Mouse (Mus musculus): ENCODE results near the gene Pla1a.

Pla1a gene

DNA sequence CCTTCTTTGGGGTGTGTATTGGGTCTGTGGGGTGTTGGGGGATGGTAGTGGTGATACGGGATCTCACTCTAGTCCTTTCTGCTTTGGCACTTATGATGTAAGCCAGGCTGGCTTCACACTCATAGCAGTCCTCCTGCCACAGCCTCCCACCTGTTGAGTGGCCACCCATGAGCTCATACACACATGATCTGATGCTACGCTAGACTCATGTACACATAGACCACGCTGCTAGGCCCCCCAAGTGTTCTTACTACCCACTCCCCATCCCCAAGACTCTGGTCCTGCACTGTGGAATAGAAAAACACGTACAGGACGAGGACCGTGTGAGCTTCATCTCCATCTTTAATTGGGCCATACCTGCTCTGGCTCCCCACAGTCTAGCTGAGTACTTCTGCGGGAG is 63.9 kb downstream of the Pla1a start:
- DNase-seq (ENCODE audit: extremely low spot score, low spot score) = no peak

DNA sequence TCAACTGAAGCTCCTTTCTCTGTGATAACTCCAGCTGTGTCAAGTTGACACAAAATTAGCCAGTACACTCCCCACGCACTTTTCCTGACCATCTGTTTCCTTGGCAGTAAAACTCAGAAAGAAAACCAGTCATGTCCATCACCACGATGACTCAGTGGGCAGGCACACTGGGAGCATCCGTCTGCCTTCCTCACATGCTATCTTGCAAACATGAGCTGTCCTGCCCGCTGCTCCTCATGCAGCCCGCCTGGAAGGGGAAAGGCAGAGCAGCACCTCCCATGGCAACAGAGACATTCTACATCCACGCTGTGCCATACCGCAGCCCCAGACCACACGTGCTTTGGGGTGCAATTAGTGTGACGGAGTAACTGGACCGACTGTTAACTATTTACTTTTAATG is 64.6 kb downstream of the Pla1a start:
- DNase-seq (ENCODE audit: extremely low spot score, low spot score) = no peak

DNA sequence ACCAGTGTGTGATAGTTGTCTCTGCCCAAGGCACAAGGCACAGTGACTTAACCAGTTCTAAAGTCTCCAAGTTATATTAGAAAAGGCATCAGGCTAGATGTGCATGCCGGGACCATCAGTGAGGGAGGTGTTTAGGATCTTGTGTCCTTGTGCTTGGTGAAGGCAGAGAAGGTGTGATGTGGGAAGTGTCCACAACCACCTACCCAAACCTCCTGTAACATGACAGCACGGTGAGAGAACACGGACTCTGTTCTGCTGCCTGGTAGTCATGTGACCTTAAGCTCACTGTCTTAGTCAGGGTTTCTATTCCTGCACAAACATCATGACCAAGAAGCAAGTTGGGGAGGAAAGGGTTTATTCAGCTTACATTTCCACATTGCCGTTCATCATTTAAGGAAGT is 66.7 kb downstream of the Pla1a start:
- no peak for DNase-seq (ENCODE audit: extremely low spot score, low spot score)

GRCm38 (mm10) chr16:38365390-38365789 is 67.6 kb downstream of the Pla1a start:
- DNase-seq (ENCODE audit: extremely low spot score, low spot score) = no peak

DNA sequence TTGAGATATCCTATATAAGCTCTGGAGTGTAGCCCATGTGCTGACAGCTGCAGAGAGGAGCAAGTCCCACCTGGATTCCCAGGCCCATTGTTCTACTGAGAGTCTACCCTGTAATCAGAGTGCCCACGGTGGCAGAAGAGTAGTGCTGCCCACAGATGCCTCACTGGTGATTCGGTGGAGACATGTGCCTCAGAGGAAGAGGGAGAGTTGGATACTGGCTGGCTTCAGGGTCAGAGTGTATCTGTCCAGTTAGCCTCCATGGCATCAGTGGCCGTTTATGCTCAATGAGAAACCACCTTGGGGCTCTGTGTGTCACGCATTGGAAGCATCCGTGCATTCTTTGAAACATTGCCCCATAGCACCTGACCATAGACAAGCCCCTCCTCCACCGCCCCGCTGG is 69.3 kb downstream of the Pla1a start:
- DNase-seq (ENCODE audit: extremely low spot score, low spot score) = no peak

DNA sequence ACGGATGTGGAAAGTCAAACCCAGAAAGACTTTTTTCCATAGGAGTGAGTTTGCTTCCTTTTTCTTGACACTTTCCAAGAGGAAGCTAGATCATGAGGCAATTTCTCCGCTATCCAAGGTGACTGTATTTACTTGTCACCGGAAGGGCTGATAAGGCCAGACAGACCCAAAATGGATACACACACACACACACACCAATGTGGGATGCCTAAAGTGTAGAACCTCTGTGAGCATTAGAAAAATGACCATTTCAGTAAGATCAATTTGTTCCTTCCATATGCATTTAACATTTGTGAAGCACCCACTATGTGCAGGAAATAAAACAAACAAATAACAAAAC is 69.7 kb downstream of the Pla1a start:
- DNase-seq (ENCODE audit: extremely low spot score, low spot score) = no peak

DNA sequence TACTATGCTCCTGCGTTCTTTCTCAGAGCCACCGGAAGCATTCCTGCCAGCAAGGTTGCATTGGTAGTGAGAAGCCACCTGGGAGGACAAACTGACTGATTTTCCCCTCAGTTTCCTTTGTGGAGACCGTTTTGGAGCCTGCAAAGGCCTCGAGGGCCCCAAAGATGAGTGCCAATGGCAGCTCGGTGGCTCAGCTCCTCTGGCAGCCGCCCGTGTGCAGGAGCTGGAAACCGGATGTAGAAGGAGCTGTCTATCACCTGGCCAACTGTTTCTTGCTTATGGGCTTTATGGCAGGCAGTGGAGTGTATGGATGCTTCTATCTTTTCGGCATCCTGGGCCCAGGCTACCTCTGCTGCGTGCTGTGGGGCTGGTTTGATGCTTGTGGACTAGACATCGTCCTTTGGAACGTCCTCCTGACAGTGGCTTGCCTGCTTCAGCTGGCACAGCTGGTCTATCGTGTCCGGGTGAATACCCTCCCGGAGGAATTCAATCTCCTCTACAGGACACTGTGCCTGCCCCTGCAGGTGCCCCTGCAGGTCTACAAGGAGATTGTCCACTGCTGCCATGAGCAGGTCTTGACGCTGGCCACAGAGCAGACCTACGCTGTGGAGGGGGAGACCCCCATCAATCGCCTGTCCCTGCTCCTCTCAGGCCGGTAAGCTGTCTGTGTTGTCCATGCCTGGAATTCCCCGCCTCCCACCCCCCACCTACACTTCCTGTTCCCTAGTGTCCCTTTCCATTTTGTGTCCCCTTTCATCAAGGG is 70.3 kb downstream of the Pla1a start:
- no peak for DNase-seq (ENCODE audit: extremely low spot score, low spot score)

DNA sequence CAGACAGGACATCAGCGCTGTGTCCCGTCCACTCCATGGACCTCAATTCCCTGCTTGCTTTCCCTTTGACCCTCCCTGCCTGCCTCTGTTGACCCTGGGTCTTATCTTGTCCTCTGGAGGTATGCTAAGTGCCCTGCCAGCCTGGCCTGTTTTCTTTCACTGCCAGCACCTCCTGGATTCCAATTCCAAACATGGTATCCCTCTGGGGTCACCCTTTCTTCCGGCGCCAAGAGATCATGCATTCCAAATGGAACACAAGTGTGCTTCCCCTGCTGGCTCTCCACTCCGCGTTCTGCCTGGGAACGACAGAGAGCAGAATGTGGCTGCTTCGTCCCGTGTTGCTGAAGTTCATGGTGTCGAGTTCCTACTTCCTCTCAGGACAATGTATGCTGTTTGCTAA is 71.0 kb downstream of the Pla1a start, which contains the start of gene Popdc2:
Popdc2 (plus strand) TSS at position 277 of the 400 bp plus-strand sequence.
- no peak for DNase-seq (ENCODE audit: extremely low spot score, low spot score)

DNA sequence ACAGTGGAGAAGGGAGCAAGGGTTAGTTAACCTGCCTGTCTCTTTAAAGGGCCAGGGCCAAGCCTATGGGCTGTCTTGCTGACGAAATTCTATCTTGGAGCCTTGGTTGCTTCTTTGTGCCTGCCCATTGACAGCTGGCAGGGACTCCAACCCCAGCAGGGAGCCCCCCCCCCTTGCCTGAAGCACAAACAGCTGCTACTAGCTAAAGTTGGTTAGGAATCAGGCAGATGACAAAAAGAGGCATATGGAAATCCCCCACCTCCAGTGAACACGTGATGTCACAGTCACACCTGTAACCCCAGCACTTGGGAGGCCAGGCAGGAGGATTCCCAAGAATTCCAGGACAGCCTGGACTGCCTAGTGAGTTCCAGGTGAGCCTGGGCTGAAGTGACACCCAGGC is 72.6 kb downstream of the Pla1a start:
- DNase-seq (ENCODE audit: extremely low spot score, low spot score) = no peak

DNA sequence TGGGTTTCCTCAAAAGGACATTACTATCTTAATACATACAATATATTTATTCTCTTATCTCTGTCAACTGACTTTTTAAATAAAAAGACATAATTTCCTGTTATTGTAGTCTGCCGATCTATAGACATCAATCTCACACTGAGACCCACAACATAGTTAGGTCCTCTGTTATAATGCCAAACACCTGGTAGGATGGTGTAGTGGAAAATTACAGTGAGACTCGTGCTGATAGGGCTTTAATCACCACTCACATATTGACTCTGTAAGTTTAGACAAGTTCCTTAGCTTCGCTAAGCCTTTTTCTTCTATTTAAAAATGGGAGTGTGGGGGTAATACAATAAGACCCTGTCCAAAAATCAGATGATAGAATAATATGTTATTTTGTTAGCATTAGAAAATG is 73.1 kb downstream of the Pla1a start:
- DNase-seq (ENCODE audit: extremely low spot score, low spot score) = no peak

DNA sequence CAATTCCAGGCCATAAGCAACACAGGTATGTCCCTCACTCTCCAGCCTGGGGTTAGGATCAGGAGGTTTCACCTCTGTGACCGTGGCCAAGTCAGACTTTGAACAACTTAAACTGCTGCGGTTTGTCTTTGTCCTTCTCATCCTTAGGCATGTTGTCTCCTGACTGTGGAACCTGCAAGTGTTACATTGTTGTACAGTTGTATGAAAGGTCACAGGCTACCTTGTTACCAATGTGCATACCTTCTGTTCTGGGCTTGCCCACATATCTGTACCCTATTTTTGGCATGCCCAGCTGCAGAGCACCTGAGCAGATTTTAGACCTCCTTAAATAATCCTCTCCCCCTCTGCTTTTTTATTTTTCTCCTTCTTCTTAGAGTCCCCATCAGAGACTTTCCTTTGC is 73.7 kb downstream of the Pla1a start:
- DNase-seq (ENCODE audit: extremely low spot score, low spot score) = no peak

DNA sequence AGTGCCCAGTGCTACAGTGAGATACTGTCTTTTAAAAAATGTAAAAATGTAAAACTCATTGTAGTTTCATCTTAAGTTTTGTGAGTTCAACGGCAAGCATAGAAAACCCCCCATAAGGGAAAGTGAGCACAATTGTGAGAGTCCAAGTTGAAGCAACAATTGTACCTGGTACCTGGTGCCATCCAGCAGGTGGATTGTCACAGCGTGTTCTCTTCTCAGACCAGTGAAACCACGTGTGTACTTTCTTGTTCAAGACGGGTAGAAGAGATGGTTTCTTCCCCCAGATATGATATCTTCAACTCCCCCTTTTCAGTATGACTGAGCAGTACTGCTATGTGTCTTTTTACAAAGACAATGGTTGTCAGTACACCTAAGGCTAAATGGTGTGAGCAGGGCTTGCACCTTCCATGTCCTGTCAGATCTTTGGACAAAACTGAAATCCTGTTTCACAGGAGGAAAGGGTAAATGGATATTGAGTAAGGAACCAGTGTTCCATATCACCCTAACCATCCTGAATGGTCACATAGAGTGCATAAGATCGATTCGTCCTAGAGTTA is 74.6 kb downstream of the Pla1a start:
- DNase-seq (ENCODE audit: extremely low spot score, low spot score) = no peak

GRCm38 (mm10) chr16:38354185-38354913 is 78.6 kb downstream of the Pla1a start:
- DNase-seq (ENCODE audit: extremely low spot score, low spot score) = no peak

- DNase-seq (ENCODE audit: extremely low spot score, low spot score) = no peak
Observed at GRCm38 (mm10) chr16:38353642-38354041, 79.3 kb downstream of the Pla1a start.

GRCm38 (mm10) chr16:38352851-38353250 is 80.1 kb downstream of the Pla1a start:
- no peak for DNase-seq (ENCODE audit: extremely low spot score, low spot score)

- DNase-seq (ENCODE audit: extremely low spot score, low spot score) = no peak
Observed at GRCm38 (mm10) chr16:38352031-38352430, 80.9 kb downstream of the Pla1a start.

DNA sequence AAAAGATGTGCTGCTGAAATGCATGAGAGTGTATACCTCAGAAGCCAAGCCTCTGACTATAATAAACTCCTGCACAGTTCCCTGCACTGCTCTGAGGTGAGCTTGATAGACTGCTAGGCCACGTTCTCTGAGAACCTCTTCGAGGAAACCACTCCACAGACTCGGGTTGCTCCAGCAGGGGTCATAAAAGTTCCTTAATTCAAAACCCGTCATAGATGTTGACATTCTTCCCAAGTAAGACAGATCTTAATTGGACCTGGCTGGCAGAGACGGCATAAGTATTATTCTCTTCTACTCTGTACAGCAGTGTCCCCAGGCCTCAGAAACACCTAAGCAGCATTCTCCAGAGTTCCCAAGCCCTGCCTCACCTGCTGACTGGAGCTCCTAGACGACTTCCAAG is 82.0 kb downstream of the Pla1a start:
- DNase-seq (ENCODE audit: extremely low spot score, low spot score) = no peak

GRCm38 (mm10) chr16:38350361-38350855 is 82.5 kb downstream of the Pla1a start:
- DNase-seq (ENCODE audit: extremely low spot score, low spot score) = no peak

GRCm38 (mm10) chr16:38349881-38350280 is 83.1 kb downstream of the Pla1a start:
- DNase-seq (ENCODE audit: extremely low spot score, low spot score) = no peak

DNA sequence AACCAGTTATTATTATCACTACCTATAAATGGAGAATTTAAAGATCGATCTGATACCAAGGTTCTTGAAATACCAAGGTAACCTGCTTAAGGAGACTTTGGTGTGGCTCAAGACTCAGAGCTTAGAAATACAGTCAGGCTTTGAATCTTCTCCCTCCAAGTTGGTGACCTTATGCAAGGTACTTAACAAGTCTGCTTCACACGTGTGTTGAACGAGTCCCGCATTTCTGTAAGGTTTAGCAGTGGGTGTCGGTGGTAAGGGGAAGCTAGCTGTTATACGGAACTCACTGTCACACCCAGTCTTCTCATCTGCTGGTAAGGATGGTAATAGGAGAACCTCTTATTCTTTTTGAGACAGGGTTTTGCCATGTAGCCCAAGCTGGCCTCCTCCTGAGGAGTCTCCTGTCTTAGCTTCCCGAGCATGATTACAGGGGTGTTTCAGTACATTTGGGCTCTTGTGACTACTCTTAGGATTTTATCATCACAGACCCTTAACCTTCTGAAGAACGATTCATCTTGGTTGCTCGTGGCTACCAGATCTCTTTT is 84.7 kb downstream of the Pla1a start:
- no peak for DNase-seq (ENCODE audit: extremely low spot score, low spot score)

- no peak for DNase-seq (ENCODE audit: extremely low spot score, low spot score)
Observed at GRCm38 (mm10) chr16:38347588-38347987, 85.4 kb downstream of the Pla1a start.
